Mouse (Mus musculus): ENCODE measurements around the gene Rpl10-ps3. TPM values are rescaled to one million over a fixed set of nuclear protein-coding genes. Genes with fewer than 3 reads are reported as not detected.

Gene Rpl10-ps3
- polyA plus RNA-seq, 1 experiment from 2014 or later = 237 TPM

GRCm38 (mm10) chr9:50357331-50357730, 12.6 kb upstream of the Rpl10-ps3 start:
- Histone ChIP-seq H3K4me1 (replicated peaks; ENCODE audit: control insufficient read depth, insufficient read depth, low read length) (no peaks in the 10 kb centered on the region), H3K4me2 (ENCODE audit: low read depth, low read length) (no peak overlapping the region), H3K9ac (ENCODE audit: low read length) (no peak overlapping the region), H3K27ac (ENCODE audit: low read length) (no peak overlapping the region), H3K36me3 (ENCODE audit: control insufficient read depth, insufficient read depth, low read length) (no peaks in the 10 kb centered on the region), H3K4me3 (ENCODE audit: low read length) (no peak overlapping the region), H3K27me3 (ENCODE audit: control insufficient read depth, insufficient read depth, low read depth, low read length) (no peaks in the 10 kb centered on the region), H3K9me3 (ENCODE audit: control insufficient read depth, low read length) (no peaks in the 10 kb centered on the region)
- ATAC-seq (ENCODE audit: low read depth) = no peak
- 68% methylated on average over 3 of the region's 3 CpGs for WGBS

GRCm38 (mm10) chr9:50351746-50352145, 7.0 kb upstream of the Rpl10-ps3 start:
- Histone ChIP-seq H3K9me3 (ENCODE audit: control insufficient read depth, low read length) (no peaks in the 10 kb centered on the region), H3K4me1 (replicated peaks; ENCODE audit: control insufficient read depth, insufficient read depth, low read length) (no peaks in the 10 kb centered on the region), H3K4me2 (ENCODE audit: low read depth, low read length) (no peak overlapping the region), H3K27ac (ENCODE audit: low read length) (no peak overlapping the region), H3K9ac (ENCODE audit: low read length) (no peak overlapping the region), H3K36me3 (ENCODE audit: control insufficient read depth, insufficient read depth, low read length) (no peaks in the 10 kb centered on the region), H3K4me3 (ENCODE audit: low read length) (no peak overlapping the region), H3K27me3 (ENCODE audit: control insufficient read depth, insufficient read depth, low read depth, low read length) (no peaks in the 10 kb centered on the region)
- WGBS = 35% methylated on average over 4 of the region's 4 CpGs
- ATAC-seq (ENCODE audit: low read depth) = no peak

GRCm38 (mm10) chr9:50350571-50350970, 5.8 kb upstream of the Rpl10-ps3 start:
- Histone ChIP-seq H3K4me3 (ENCODE audit: low read length) (no peak overlapping the region), H3K4me2 (ENCODE audit: low read depth, low read length) (no peak overlapping the region), H3K4me1 (replicated peaks; ENCODE audit: control insufficient read depth, insufficient read depth, low read length) (no peaks in the 10 kb centered on the region), H3K36me3 (ENCODE audit: control insufficient read depth, insufficient read depth, low read length) (no peaks in the 10 kb centered on the region), H3K27ac (ENCODE audit: low read length) (no peak overlapping the region), H3K9ac (ENCODE audit: low read length) (no peak overlapping the region), H3K27me3 (ENCODE audit: control insufficient read depth, insufficient read depth, low read depth, low read length) (no peaks in the 10 kb centered on the region), H3K9me3 (ENCODE audit: control insufficient read depth, low read length) (no peaks in the 10 kb centered on the region)
- WGBS = 54% methylated on average over 1 of the region's 1 CpGs
- ATAC-seq (ENCODE audit: low read depth) = no peak

DNA sequence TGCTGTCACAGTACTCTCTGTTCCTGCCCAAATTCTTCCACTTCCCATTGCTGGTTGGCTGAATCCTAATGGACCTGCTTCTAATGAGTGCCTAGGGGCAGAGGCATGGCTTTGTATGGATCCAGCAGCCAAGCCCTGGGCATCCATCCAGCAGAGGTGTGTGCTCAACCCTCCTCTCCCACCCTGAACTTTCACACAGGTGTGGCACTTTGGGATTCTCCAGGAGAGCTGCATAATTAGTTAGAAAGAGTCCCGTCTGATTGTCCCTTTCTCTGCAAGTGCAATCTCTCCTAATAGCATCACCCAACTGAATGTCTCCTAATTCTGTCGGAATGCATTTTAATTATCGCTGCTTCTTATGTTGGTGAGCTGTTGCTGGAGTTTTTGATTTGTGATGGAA, 4.4 kb upstream of the Rpl10-ps3 start:
- 84% methylated on average over 3 of the region's 3 CpGs for WGBS
- no peak overlapping the region for H3K4me2 ChIP-seq (ENCODE audit: low read depth, low read length)
- ATAC-seq (ENCODE audit: low read depth) = no peak
- no peaks in the 10 kb centered on the region for H3K27me3 ChIP-seq (ENCODE audit: control insufficient read depth, insufficient read depth, low read depth, low read length)
- H3K36me3 ChIP-seq (ENCODE audit: control insufficient read depth, insufficient read depth, low read length) = no peaks in the 10 kb centered on the region
- no peak overlapping the region for H3K27ac ChIP-seq (ENCODE audit: low read length)
- no peak overlapping the region for H3K4me3 ChIP-seq (ENCODE audit: low read length)
- H3K9me3 ChIP-seq (ENCODE audit: control insufficient read depth, low read length) = no peaks in the 10 kb centered on the region
- H3K9ac ChIP-seq (ENCODE audit: low read length) = no peak overlapping the region
- H3K4me1 ChIP-seq (replicated peaks; ENCODE audit: control insufficient read depth, insufficient read depth, low read length) = no peaks in the 10 kb centered on the region

DNA sequence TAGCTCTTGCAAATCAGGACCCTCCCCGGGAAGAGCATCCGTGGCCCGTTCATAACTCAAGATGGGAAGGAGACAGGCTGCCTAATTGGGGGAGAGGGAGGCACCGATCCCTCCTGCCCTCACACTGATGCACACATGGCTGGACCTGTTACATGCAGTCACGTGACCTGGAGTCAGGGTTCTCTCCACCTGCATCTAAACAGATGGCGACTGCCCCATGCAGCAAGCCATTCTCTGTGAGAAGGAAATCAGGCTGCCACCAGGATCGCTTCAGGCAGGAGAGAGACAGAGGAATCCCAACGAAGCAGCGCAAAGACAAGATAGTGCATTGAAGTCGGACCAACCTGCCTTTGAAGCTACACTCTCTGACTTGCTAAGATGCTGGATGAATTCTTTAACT, 3.5 kb upstream of the Rpl10-ps3 start:
- no peak for ATAC-seq (ENCODE audit: low read depth)
- Histone ChIP-seq H3K4me1 (replicated peaks; ENCODE audit: control insufficient read depth, insufficient read depth, low read length) (no peaks in the 10 kb centered on the region), H3K27me3 (ENCODE audit: control insufficient read depth, insufficient read depth, low read depth, low read length) (no peaks in the 10 kb centered on the region), H3K9ac (ENCODE audit: low read length) (no peak overlapping the region), H3K27ac (ENCODE audit: low read length) (no peak overlapping the region), H3K36me3 (ENCODE audit: control insufficient read depth, insufficient read depth, low read length) (no peaks in the 10 kb centered on the region), H3K4me2 (ENCODE audit: low read depth, low read length) (no peak overlapping the region), H3K9me3 (ENCODE audit: control insufficient read depth, low read length) (no peaks in the 10 kb centered on the region), H3K4me3 (ENCODE audit: low read length) (no peak overlapping the region)
- 79% methylated on average over 10 of the region's 10 CpGs for WGBS

DNA sequence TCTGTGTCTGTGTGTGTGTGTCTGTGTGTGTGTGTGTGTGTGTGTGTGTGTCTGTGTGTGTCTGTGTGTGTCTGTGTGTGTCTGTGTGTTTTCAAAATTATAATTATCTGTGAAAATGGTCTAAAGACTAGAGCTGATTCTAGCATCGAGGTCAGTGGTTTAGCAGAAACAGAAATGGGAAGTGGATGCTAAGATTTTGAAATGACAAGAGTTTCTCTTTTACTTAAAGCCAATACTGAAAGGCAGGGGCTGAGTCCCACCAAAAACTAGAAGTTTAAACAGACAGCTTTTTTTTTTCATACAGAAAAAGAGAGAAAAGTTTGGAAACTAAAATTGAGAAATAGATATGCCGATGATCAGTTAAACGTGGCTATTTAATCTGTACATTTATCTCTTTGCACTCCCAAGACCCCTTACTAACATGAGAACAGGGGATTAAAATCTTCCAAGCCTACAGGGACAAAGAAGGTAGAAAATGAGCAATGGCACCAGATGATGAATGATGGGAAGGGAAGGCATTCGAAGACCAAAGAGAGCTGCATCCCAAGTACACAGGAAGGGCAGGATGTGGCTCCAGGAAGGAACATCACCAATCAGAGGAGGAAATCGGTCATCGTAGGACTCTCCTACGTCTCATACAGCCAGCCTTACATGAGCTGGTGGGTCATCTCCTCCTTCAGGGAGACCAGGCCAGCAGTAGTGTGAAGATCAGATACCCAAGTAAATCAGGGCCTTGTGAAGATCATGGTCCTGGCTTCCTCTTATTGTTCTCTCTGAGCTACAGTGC, 9.0 kb downstream of the Rpl10-ps3 start:
- no peaks in the 10 kb centered on the region for H3K9me3 ChIP-seq (ENCODE audit: control insufficient read depth, low read length)

GRCm38 (mm10) chr9:50333413-50333812, 11.4 kb downstream of the Rpl10-ps3 start:
- H3K36me3 ChIP-seq (ENCODE audit: control insufficient read depth, insufficient read depth, low read length) = no peaks in the 10 kb centered on the region
- H3K27me3 ChIP-seq (ENCODE audit: control insufficient read depth, insufficient read depth, low read depth, low read length) = no peaks in the 10 kb centered on the region
- peak; percentile 65 for ATAC-seq (ENCODE audit: low read depth)
- H3K27ac ChIP-seq (ENCODE audit: low read length) = no peak overlapping the region
- H3K4me1 ChIP-seq (replicated peaks; ENCODE audit: control insufficient read depth, insufficient read depth, low read length) = 0 out of 2 replicates have a peak, but pooled peaks cover 3% of the 10 kb centered on the region
- H3K9ac ChIP-seq (ENCODE audit: low read length) = no peak overlapping the region; the same call in 1 of the 2 replicates
- no peak overlapping the region for H3K4me3 ChIP-seq (ENCODE audit: low read length)
- 22% methylated on average over 6 of the region's 6 CpGs for WGBS
- 0 out of 2 replicates have a peak overlapping the region, but pooled peaks have one; percentile 8 for H3K4me2 ChIP-seq (ENCODE audit: low read depth, low read length)
- H3K9me3 ChIP-seq (ENCODE audit: control insufficient read depth, low read length) = no peaks in the 10 kb centered on the region

More for the DNA sequence above, 9.0 kb downstream of the Rpl10-ps3 start:
- WGBS = 65% methylated on average over 7 of the region's 7 CpGs
- H3K9ac ChIP-seq (ENCODE audit: low read length) = no peak overlapping the region
- H3K27me3 ChIP-seq (ENCODE audit: control insufficient read depth, insufficient read depth, low read depth, low read length) = no peaks in the 10 kb centered on the region
- H3K4me1 ChIP-seq (replicated peaks; ENCODE audit: control insufficient read depth, insufficient read depth, low read length) = 0 out of 2 replicates have a peak, but pooled peaks cover 3% of the 10 kb centered on the region
- ATAC-seq (ENCODE audit: low read depth) = no peak
- H3K36me3 ChIP-seq (ENCODE audit: control insufficient read depth, insufficient read depth, low read length) = no peaks in the 10 kb centered on the region
- H3K27ac ChIP-seq (ENCODE audit: low read length) = no peak overlapping the region
- no peak overlapping the region for H3K4me3 ChIP-seq (ENCODE audit: low read length)
- no peak overlapping the region for H3K4me2 ChIP-seq (ENCODE audit: low read depth, low read length)

- no peak for ATAC-seq (ENCODE audit: low read depth)
- whole genome bisulfite sequencing = 80% methylated on average over 9 of the region's 9 CpGs
Measured at GRCm38 (mm10) chr9:50324355-50325225, 20.2 kb downstream of the Rpl10-ps3 start.

GRCm38 (mm10) chr9:50320729-50321128, 24.0 kb downstream of the Rpl10-ps3 start:
- Histone ChIP-seq H3K36me3 (ENCODE audit: control insufficient read depth, insufficient read depth, low read length) (no peaks in the 10 kb centered on the region), H3K27me3 (ENCODE audit: control insufficient read depth, insufficient read depth, low read depth, low read length) (no peaks in the 10 kb centered on the region), H3K4me1 (replicated peaks; ENCODE audit: control insufficient read depth, insufficient read depth, low read length) (no peaks in the 10 kb centered on the region), H3K4me2 (ENCODE audit: low read depth, low read length) (no peak overlapping the region), H3K9ac (ENCODE audit: low read length) (no peak overlapping the region), H3K4me3 (ENCODE audit: low read length) (no peak overlapping the region), H3K9me3 (ENCODE audit: control insufficient read depth, low read length) (peaks cover 2% of the 10 kb centered on the region; the same call in 1 of the 2 replicates), H3K27ac (ENCODE audit: low read length) (no peak overlapping the region)
- no peak for ATAC-seq (ENCODE audit: low read depth)
- 56% methylated on average over 1 of the region's 1 CpGs for WGBS

More at GRCm38 (mm10) chr9:50324355-50325225, 20.2 kb downstream of the Rpl10-ps3 start:
- Histone ChIP-seq H3K27me3 (ENCODE audit: control insufficient read depth, insufficient read depth, low read depth, low read length) (no peaks in the 10 kb centered on the region), H3K4me3 (ENCODE audit: low read length) (no peak overlapping the region), H3K4me2 (ENCODE audit: low read depth, low read length) (no peak overlapping the region), H3K27ac (ENCODE audit: low read length) (no peak overlapping the region), H3K36me3 (ENCODE audit: control insufficient read depth, insufficient read depth, low read length) (no peaks in the 10 kb centered on the region), H3K9ac (ENCODE audit: low read length) (no peak overlapping the region), H3K4me1 (replicated peaks; ENCODE audit: control insufficient read depth, insufficient read depth, low read length) (no peaks in the 10 kb centered on the region), H3K9me3 (ENCODE audit: control insufficient read depth, low read length) (peaks cover 2% of the 10 kb centered on the region; the same call in 1 of the 2 replicates)

All from lung, embryonic 16.5 days (tissue).